Mouse (Mus musculus) cerebellum, adult 2 months (tissue): ENCODE results near the gene Kcnj2. TPM values are rescaled to one million over a fixed set of nuclear protein-coding genes. Genes with fewer than 3 reads are reported as not detected.

Experiments
- DNase-seq, 2 experiments: peaks; one replicate each; pipeline ENCODE4 v3.0.0; 2021
- H3K27ac ChIP-seq: fragments of 200-500 bp; 2 replicates; pipeline ENCODE4 v1.5.1; 2012; ENCODE audit warnings: low read length, control low read depth, inconsistent platforms; ENCODE audit not compliant: insufficient read depth
- H3K27me3 ChIP-seq: fragments of 200-500 bp; 2 replicates; pipeline ENCODE4 v1.6.1; 2012; ENCODE audit warnings: inconsistent platforms, mild to moderate bottlenecking, low read length, moderate library complexity; ENCODE audit not compliant: control insufficient read depth, insufficient read depth
- H3K4me1 ChIP-seq: fragments of 200-500 bp; 2 replicates; pipeline ENCODE4 v1.6.1; 2011; ENCODE audit warnings: low read length; ENCODE audit not compliant: control insufficient read depth, insufficient read depth
- H3K4me3 ChIP-seq: fragments of 200-500 bp; replicated peaks from 2 replicates; pipeline ENCODE3; 2011; ENCODE audit warnings: mild to moderate bottlenecking, low read depth, low read length, control low read depth; ENCODE audit not compliant: insufficient read depth
- CTCF ChIP-seq: fragments of 200-500 bp; IDR thresholded peaks from 2 replicates; pipeline ENCODE4 v1.5.1; 2011; ENCODE audit warnings: low read depth, mild to moderate bottlenecking, control low read depth, low read length, moderate library complexity, borderline replicate concordance; ENCODE audit not compliant: insufficient read depth
- POLR2A ChIP-seq: fragments of 200-500 bp; IDR thresholded peaks from 2 replicates; pipeline ENCODE4 v1.6.1; 2011; ENCODE audit warnings: low read length, control low read depth, borderline replicate concordance; ENCODE audit not compliant: insufficient read depth
- WGBS: fragments of 180-500 bp; shearing (Covaris S2); methylation state at CpG from one replicate; pipeline ENCODE4 v1.1.7; 2018; 5-methylcytosine and 5-hydroxymethylcytosine counted together
- polyA plus RNA-seq: library from polyadenylated mRNA; depleted of rRNA; stranded (reverse); fragments of >200 nt; gene quantifications from 2 replicates; pipeline ENCODE4 v1.2.3, GENCODE M21; 2012; rRNA removed

The Kcnj2 gene
- polyA plus RNA-seq, 1 experiment = 3.8 TPM

DNA sequence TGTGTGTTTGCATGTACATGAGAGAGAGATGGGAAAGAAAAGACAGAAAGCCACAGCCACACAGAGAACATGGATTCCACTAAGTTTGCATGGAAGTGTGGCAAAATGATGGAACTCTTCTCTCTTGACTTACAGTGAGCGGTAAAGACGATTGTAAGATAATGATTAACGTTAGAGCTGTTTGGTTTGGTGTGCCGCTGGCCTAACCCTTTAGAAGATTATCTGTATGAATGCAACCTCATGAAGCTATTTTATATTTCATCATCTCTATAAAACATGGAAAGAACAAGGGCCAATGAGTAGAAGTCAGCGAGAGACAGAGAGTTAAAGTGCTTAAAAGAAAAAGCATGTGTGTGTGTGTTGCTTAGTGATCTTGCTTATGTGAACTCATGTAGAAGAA, 60.0 kb downstream of the Kcnj2 start:
- no peak for DNase-seq
- WGBS = 94% methylated on average over 5 of the region's 5 CpGs
- Histone ChIP-seq H3K4me3 (no peak overlapping the region), H3K27ac (no peak overlapping the region), H3K27me3 (no peaks in the 10 kb centered on the region), H3K4me1 (no peaks in the 10 kb centered on the region)
- TF ChIP-seq POLR2A = no peak
- no peak for TF ChIP-seq CTCF

Other genes with a start within 250 kb of the Kcnj2 start
- gene Kcnj16, start 98.1 kb upstream of the Kcnj2 start, polyA plus RNA-seq = 16.9 and 20.0 TPM in 2 replicates